Mouse (Mus musculus): ENCODE results near the gene Krt71.
"Not testable (repeated sequence)": the region's sequence is repeated elsewhere in the genome, so short reads cannot be mapped to it uniquely, and the experiment has no call there.

Gene Krt71

GRCm38 (mm10) chr15:101742711-101743110, at the start of gene Krt71:
TSS of gene Krt71 (minus strand) at chr15:101743109.
- no peak for DNase-seq

GRCm38 (mm10) chr15:101790867-101791266, 48.0 kb upstream of the Krt71 start:
- no peak for DNase-seq

GRCm38 (mm10) chr15:101786360-101786759, 43.5 kb upstream of the Krt71 start, which contains the start of gene Krt72:
TSS of gene Krt72 (minus strand) at chr15:101786460.
- no peak for DNase-seq

GRCm38 (mm10) chr15:101773420-101773819, 30.5 kb upstream of the Krt71 start:
- DNase-seq: no peak

GRCm38 (mm10) chr15:101772711-101773081, 29.8 kb upstream of the Krt71 start:
- DNase-seq: peak; percentile 28 to 35

- no peak for DNase-seq
These were observed 29.3 kb upstream of the Krt71 start for GRCm38 (mm10) chr15:101772080-101772710.

GRCm38 (mm10) chr15:101770226-101770625, 27.3 kb upstream of the Krt71 start:
- DNase-seq: no peak

GRCm38 (mm10) chr15:101737786-101738185, 5.1 kb downstream of the Krt71 start:
- no peak for DNase-seq

- DNase-seq: no peak
These were observed 12.3 kb downstream of the Krt71 start for GRCm38 (mm10) chr15:101730653-101731052.

- no peak for DNase-seq
These were observed 18.2 kb downstream of the Krt71 start for GRCm38 (mm10) chr15:101724686-101725085.

GRCm38 (mm10) chr15:101715831-101716230, 27.1 kb downstream of the Krt71 start:
- DNase-seq: no peak

GRCm38 (mm10) chr15:101714356-101714755, 28.6 kb downstream of the Krt71 start:
- DNase-seq: no peak

- no peak for DNase-seq
These were observed 29.2 kb downstream of the Krt71 start for GRCm38 (mm10) chr15:101713731-101714130.

GRCm38 (mm10) chr15:101712720-101713119, 30.2 kb downstream of the Krt71 start, which contains the start of gene Krt5:
TSS of gene Krt5 (minus strand) at chr15:101712898.
- no peak for DNase-seq

- no peak for DNase-seq
These were observed 34.2 kb downstream of the Krt71 start for GRCm38 (mm10) chr15:101708683-101709082.

- DNase-seq: no peak
These were observed 35.5 kb downstream of the Krt71 start for GRCm38 (mm10) chr15:101707454-101707853.

- DNase-seq: no peak
These were observed 38.8 kb downstream of the Krt71 start for GRCm38 (mm10) chr15:101704066-101704465.

- no peak for DNase-seq
These were observed 40.5 kb downstream of the Krt71 start for GRCm38 (mm10) chr15:101702380-101702779.

- no peak for DNase-seq
These were observed 43.0 kb downstream of the Krt71 start for GRCm38 (mm10) chr15:101699866-101700265.

GRCm38 (mm10) chr15:101699192-101699591, 43.7 kb downstream of the Krt71 start:
- no peak for DNase-seq

- DNase-seq: no peak
These were observed 45.4 kb downstream of the Krt71 start for GRCm38 (mm10) chr15:101697326-101698188.

- DNase-seq: no peak
These were observed 48.7 kb downstream of the Krt71 start, which contains the start of gene Krt6a for GRCm38 (mm10) chr15:101694207-101694606. TSS of gene Krt6a (minus strand) at chr15:101694307.

GRCm38 (mm10) chr15:101690460-101690859, 52.4 kb downstream of the Krt71 start:
- DNase-seq: not testable (repeated sequence)

- DNase-seq: no peak
These were observed 54.7 kb downstream of the Krt71 start for GRCm38 (mm10) chr15:101688161-101688560.
